Mouse (Mus musculus) intestine, embryonic 14.5 days (tissue): ENCODE data around the gene Fgfr2. TPM values are rescaled to one million over a fixed set of nuclear protein-coding genes. Genes with fewer than 3 reads are reported as not detected.

ENCODE experiments used
- ATAC-seq: fragments of 200-750 bp; cut with Nextera tagmentation; replicated peaks from 2 replicates; pipeline ENCODE4 v1.8.0; 2017; ENCODE audit warnings: low read depth, moderate number of reproducible peaks, moderate TSS enrichment, moderate library complexity; ENCODE audit not compliant: low FRiP score, low TSS enrichment
- DNase-seq: peaks from one replicate; pipeline ENCODE4 v3.0.0-alpha.2; 2018; ENCODE audit warnings: low spot score
- H3K27ac ChIP-seq: fragments of 300-500 bp; sonication (generic); 2 replicates; pipeline ENCODE4 v1.5.1; 2014; ENCODE audit warnings: low read depth, mild to moderate bottlenecking, control low read depth
- H3K27me3 ChIP-seq: fragments of 300-500 bp; sonication (generic); replicated peaks from 2 replicates; pipeline ENCODE4 v1.6.1; 2014; ENCODE audit warnings: low read length, control low read depth; ENCODE audit not compliant: control insufficient read depth, insufficient read depth
- H3K36me3 ChIP-seq: fragments of 300-500 bp; sonication (generic); 2 replicates; pipeline ENCODE4 v1.6.1; 2014; ENCODE audit warnings: low read length, control low read depth; ENCODE audit not compliant: control insufficient read depth, insufficient read depth
- H3K4me1 ChIP-seq: fragments of 300-500 bp; sonication (generic); replicated peaks from 2 replicates; pipeline ENCODE4 v1.6.1; 2014; ENCODE audit warnings: low read length, control low read depth, mixed read lengths; ENCODE audit not compliant: control insufficient read depth, insufficient read depth
- H3K4me2 ChIP-seq: fragments of 300-500 bp; sonication (generic); 2 replicates; pipeline ENCODE4 v1.6.1; 2014; ENCODE audit warnings: low read length
- H3K4me3 ChIP-seq: fragments of 300-500 bp; sonication (generic); 2 replicates; pipeline ENCODE4 v1.5.1; 2014; ENCODE audit warnings: low read depth, low read length, control low read depth, mixed read lengths
- H3K9ac ChIP-seq: fragments of 300-500 bp; sonication (generic); 2 replicates; pipeline ENCODE4 v1.6.1; 2014; ENCODE audit warnings: mild to moderate bottlenecking, low read length
- H3K9me3 ChIP-seq: fragments of 300-500 bp; sonication (generic); 2 replicates; pipeline ENCODE4 v1.6.1; 2016; ENCODE audit warnings: low read length, control low read depth; ENCODE audit not compliant: control insufficient read depth
- WGBS: fragments of 180-500 bp; shearing (Covaris S2); extraction: QIAGEN DNeasy Blood & Tissue Kit; methylation state at CpG from one replicate; pipeline ENCODE4 v1.1.7; 2014; 5-methylcytosine and 5-hydroxymethylcytosine counted together
- polyA plus RNA-seq: library from polyadenylated mRNA; unstranded; fragments of >200 nt; fragmentation: Nextera tagmentation; extraction: Ambion mirVana; gene quantifications from 2 replicates; pipeline ENCODE4 v1.2.1, GENCODE M21; 2014

The Fgfr2 gene
- polyA plus RNA-seq, 1 experiment from 2014 or later: 105 TPM

GRCm38 (mm10) chr7:130867256-130867655 lies 2255.9 kb downstream of the Fgfr2 start:
- 61% methylated on average over 3 of the region's 3 CpGs for WGBS
- H3K36me3 ChIP-seq: no peaks in the 10 kb centered on the region
- H3K4me1 ChIP-seq: peaks cover 6% of the 10 kb centered on the region
- no peak for ATAC-seq
- peak overlapping the region; percentile 88; the same call in 1 of the 2 replicates for H3K4me3 ChIP-seq
- peak overlapping the region; percentile 66 for H3K4me2 ChIP-seq
- H3K9me3 ChIP-seq: no peaks in the 10 kb centered on the region
- H3K27ac ChIP-seq: no peak overlapping the region
- H3K27me3 ChIP-seq: no peaks in the 10 kb centered on the region
- H3K9ac ChIP-seq: no peak overlapping the region
- DNase-seq: no peak

- no peak for DNase-seq
- H3K4me3 ChIP-seq: peak overlapping the region; percentile 88
Observed at GRCm38 (mm10) chr7:130866640-130867039, 2256.5 kb downstream of the Fgfr2 start.

GRCm38 (mm10) chr7:130865613-130866591 lies 2257.2 kb downstream of the Fgfr2 start, which contains the start of gene Plekha1:
Gene Plekha1, plus strand, starts transcription at chr7:130865756.
- Histone ChIP-seq H3K27ac (peak within 1 kb of the TSS; percentile 65), H3K36me3 (no peaks in the 10 kb centered on the region), H3K9me3 (no peaks in the 10 kb centered on the region), H3K4me1 (peaks cover 12% of the 10 kb centered on the region), H3K4me3 (peak within 1 kb of the TSS; percentile 88), H3K9ac (peak within 1 kb of the TSS; percentile 79), H3K27me3 (no peaks in the 10 kb centered on the region), H3K4me2 (peak within 1 kb of the TSS; percentile 66)
- peak; percentile 95 for DNase-seq
- WGBS: under 1% methylated on average over 94 of the region's 114 CpGs
- peak; percentile 98 for ATAC-seq

More at GRCm38 (mm10) chr7:130866640-130867039, 2256.5 kb downstream of the Fgfr2 start:
- Histone ChIP-seq H3K27me3 (no peaks in the 10 kb centered on the region), H3K36me3 (no peaks in the 10 kb centered on the region), H3K9me3 (no peaks in the 10 kb centered on the region), H3K27ac (peak overlapping the region; percentile 65; the same call in 1 of the 2 replicates), H3K4me1 (peaks cover 6% of the 10 kb centered on the region), H3K9ac (peak overlapping the region; percentile 79), H3K4me2 (peak overlapping the region; percentile 66)
- ATAC-seq: no peak
- 3% methylated on average over 13 of the region's 13 CpGs for WGBS

- H3K4me2 ChIP-seq: no peak overlapping the region
- no peak for ATAC-seq
Observed at GRCm38 (mm10) chr7:130864711-130865110, 2258.4 kb downstream of the Fgfr2 start.

GRCm38 (mm10) chr7:130862501-130862900 lies 2260.6 kb downstream of the Fgfr2 start:
- H3K9ac ChIP-seq: no peak overlapping the region
- H3K36me3 ChIP-seq: no peaks in the 10 kb centered on the region
- H3K4me2 ChIP-seq: no peak overlapping the region
- H3K27me3 ChIP-seq: no peaks in the 10 kb centered on the region
- no peak overlapping the region for H3K27ac ChIP-seq
- peaks cover 12% of the 10 kb centered on the region for H3K4me1 ChIP-seq
- DNase-seq: no peak
- no peak for ATAC-seq
- no peak overlapping the region for H3K4me3 ChIP-seq
- WGBS: 44% methylated on average over 1 of the region's 1 CpGs
- no peaks in the 10 kb centered on the region for H3K9me3 ChIP-seq

More at GRCm38 (mm10) chr7:130864711-130865110, 2258.4 kb downstream of the Fgfr2 start:
- WGBS: 79% methylated on average over 7 of the region's 7 CpGs
- Histone ChIP-seq H3K4me1 (peaks cover 13% of the 10 kb centered on the region), H3K36me3 (no peaks in the 10 kb centered on the region), H3K9ac (no peak overlapping the region), H3K4me3 (no peak overlapping the region), H3K27me3 (no peaks in the 10 kb centered on the region), H3K27ac (no peak overlapping the region), H3K9me3 (no peaks in the 10 kb centered on the region)
- no peak for DNase-seq

- Histone ChIP-seq H3K9ac (no peak overlapping the region), H3K27me3 (no peaks in the 10 kb centered on the region), H3K4me1 (peaks cover 8% of the 10 kb centered on the region), H3K4me2 (no peak overlapping the region), H3K4me3 (no peak overlapping the region), H3K9me3 (no peaks in the 10 kb centered on the region), H3K36me3 (no peaks in the 10 kb centered on the region), H3K27ac (no peak overlapping the region)
- no peak for ATAC-seq
- no peak for DNase-seq
- 53% methylated on average over 11 of the region's 11 CpGs for WGBS
Observed at GRCm38 (mm10) chr7:130860721-130861142, 2262.4 kb downstream of the Fgfr2 start.

- no peak overlapping the region for H3K4me3 ChIP-seq
- H3K36me3 ChIP-seq: no peaks in the 10 kb centered on the region
- ATAC-seq (no peak), DNase-seq (no peak)
- no peak overlapping the region for H3K9ac ChIP-seq
- H3K9me3 ChIP-seq: no peaks in the 10 kb centered on the region
- peaks cover 8% of the 10 kb centered on the region for H3K4me1 ChIP-seq
- no peak overlapping the region for H3K27ac ChIP-seq
- 45% methylated on average over 5 of the region's 5 CpGs for WGBS
- no peaks in the 10 kb centered on the region for H3K27me3 ChIP-seq
- H3K4me2 ChIP-seq: no peak overlapping the region
Observed at GRCm38 (mm10) chr7:130859926-130860325, 2263.2 kb downstream of the Fgfr2 start.

GRCm38 (mm10) chr7:130857973-130858372 lies 2265.2 kb downstream of the Fgfr2 start:
- Histone ChIP-seq H3K27me3 (no peaks in the 10 kb centered on the region), H3K36me3 (no peaks in the 10 kb centered on the region), H3K4me3 (no peak overlapping the region), H3K4me2 (no peak overlapping the region), H3K4me1 (peaks cover 8% of the 10 kb centered on the region), H3K27ac (no peak overlapping the region), H3K9ac (no peak overlapping the region), H3K9me3 (no peaks in the 10 kb centered on the region)
- WGBS: 66% methylated on average over 6 of the region's 6 CpGs
- ATAC-seq: no peak
- DNase-seq: no peak
